Mouse (Mus musculus) retina, postnatal 7 days (tissue): ENCODE measurements around the gene Snap25.

Source experiments
- DNase-seq: peaks from one replicate; pipeline ENCODE4 v3.0.0-alpha.2; 2012; ENCODE audit warnings: low read depth, low spot score

The Snap25 gene

DNA sequence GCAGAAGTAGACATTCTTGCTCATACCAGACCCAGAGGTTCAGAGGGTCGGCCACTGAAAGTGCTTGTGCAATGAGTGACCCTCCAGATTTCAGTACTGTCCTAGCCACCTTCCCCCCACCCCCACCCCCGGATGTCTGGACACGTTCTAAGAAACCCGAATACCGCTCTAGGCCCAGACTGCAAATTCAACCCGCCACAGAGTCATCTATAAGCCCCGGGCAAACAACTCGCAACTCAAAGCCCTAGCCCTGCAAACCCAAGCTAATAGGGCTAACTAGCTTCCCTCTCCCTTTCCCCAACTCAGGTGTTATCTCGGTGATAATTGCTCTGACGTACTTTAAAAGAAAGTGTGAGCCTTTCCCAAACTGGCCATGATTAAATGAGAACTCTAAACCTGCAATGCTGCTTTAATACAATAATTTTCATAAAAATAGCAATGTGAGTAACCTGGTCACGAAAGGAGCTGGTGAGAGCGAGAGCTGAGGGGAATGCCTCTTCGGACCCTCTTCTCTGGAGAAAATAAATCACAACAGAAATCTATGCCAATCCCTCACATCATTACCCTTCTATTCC is 725 bp upstream of the Snap25 start:
- no peak for DNase-seq

- DNase-seq = peak; percentile 31
Measured at GRCm38 (mm10) chr2:136714008-136714411, 757 bp downstream of the Snap25 start.

DNA sequence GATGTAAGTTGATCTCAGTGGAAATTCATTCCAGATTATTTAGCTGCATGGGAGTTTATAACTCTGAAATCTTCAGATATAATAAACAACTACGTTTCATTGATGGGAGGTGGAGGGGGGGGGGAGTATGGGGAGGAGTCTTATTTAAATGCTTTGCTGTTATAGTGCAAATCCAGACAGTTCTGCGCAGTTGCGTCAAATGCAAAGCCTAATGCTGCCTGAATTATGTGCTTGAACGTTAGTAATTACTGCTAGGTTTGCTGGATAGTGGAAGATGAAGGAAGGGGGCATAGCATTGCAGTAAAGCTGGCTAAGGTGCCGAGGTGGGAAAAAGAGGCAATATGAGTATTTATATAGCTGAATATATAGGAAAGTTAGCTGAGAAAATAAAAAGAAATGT is 2.3 kb downstream of the Snap25 start:
- no peak for DNase-seq

- DNase-seq = no peak
Measured at GRCm38 (mm10) chr2:136716400-136716799, 3.1 kb downstream of the Snap25 start.

DNA sequence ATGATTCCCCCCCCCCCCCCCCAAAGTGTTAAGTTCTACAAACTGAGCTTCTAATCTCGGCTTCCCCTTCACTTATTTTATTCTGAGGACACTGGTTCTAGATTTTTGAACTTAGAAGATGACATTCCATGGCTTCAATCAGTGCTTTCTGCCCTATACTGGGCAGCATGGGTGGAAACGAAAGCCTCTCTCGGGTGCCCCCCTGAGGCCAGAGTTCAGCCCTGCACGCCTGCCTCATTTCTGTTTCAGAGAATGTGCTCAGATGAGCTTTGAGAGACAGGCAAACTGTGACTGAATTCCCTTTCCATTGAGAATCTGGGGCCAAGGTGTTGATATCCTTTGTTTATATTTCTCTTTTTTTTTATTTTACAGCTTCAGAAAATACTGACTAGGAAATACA is 7.0 kb downstream of the Snap25 start:
- DNase-seq = peak; percentile 16

- no peak for DNase-seq
Measured at GRCm38 (mm10) chr2:136738260-136738659, 25.0 kb downstream of the Snap25 start.

- DNase-seq = no peak
Measured at GRCm38 (mm10) chr2:136742230-136742629, 29.0 kb downstream of the Snap25 start.

DNA sequence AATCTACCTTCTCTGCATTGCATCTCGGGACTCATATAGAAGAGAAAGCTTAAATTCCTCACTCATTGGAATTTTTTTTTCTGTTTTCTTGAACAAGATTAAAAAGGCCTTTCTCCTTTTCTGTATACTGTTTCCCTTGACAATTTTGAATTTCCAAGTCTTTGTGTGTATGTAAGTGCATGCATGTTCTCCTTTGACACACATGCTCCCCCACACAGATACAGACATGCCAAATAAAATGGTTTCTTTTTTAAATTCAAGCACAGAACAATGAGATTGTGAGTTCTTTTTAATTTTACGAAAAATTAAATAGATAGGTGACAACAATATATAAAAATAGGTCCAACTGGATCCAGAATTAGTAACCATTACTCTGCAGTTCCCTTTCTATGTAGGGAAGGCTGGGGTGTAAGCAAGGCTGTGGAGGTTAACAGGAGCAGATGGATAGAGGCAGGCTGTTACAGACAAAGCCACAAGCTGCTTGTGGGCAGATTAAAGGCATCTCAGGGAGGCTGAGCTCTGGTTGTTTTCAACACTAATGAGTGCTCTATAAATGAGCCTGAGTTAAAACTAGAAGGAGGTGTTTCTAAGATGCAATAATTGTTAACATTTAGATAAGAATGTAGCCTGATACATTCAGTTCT is 31.6 kb downstream of the Snap25 start:
- peak; percentile 33 for DNase-seq

- no peak for DNase-seq
Measured at GRCm38 (mm10) chr2:136745327-136745994, 32.2 kb downstream of the Snap25 start.

DNA sequence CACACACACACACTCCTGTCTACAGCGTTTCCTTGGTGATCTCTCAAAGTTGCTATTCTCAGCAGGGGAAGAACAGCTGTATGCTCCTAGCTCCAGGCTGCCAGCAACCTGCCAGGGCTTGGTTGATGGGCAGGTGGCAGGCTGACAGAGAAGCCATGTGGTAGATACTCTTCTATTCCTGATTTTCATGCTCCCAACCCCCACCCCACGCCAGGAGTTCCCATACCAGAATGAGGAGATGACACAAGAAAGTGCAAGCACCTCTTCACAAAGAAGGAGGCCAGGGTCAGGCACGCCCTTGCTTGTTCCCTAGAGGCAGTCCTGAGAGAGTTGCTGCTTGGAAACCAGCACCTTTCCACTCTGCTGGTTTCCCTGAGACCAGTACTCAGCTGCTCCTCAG is 40.4 kb downstream of the Snap25 start:
- no peak for DNase-seq

DNA sequence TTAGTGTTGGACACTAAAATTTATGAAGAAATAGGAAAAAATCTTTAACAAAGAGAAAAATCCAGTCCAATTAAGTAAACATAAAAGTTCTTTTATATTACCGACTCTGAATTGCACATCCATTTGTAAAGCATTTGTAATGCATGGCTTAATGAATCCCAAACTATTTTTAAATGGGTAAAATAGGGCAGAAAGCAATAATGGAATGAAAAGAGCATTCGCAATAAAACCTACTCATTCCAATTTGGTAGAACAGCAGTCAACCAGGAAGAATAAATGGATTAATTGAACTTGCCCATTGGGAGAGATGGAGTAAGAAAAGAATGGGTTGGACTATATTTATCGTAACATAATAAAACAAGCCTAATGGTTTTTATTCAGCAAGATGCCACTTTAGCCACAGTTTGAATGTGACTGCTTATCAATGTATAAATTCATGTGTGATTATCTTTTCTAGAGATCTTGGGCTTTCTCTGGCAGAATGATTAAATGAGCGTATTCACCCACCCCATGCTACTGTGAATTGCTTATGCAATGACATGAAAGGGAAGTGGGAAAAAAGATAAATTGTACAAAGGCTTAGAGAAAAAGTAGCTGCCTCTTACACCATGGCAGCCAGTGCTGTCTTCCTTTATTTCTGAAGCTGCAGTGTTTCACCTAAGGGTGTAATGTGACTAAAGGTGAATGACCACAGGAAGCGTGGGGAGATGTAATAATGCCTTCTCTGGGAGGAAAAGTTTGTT is 45.7 kb downstream of the Snap25 start:
- no peak for DNase-seq

DNA sequence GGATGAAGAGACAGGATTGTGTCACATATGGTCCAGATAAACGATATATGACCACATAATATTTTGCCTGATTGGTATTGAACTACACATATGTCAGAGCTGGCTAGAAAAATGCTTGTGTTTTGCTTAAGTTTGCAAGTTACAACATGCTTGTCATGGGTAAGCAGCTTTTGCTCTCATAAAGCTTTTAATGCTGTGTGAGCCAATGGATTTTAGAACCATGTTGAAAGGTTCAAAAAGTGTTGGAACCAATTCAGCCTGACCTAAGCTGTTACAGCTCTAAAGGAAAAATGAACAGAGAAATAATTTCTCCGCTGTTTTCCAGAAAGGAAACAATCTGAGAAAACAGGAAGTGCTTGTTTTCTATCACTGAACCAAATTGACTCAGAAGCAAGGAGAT is 64.9 kb downstream of the Snap25 start:
- no peak for DNase-seq

GRCm38 (mm10) chr2:136778674-136779073 is 65.4 kb downstream of the Snap25 start:
- no peak for DNase-seq

GRCm38 (mm10) chr2:136780268-136780667 is 67.0 kb downstream of the Snap25 start:
- DNase-seq = no peak

DNA sequence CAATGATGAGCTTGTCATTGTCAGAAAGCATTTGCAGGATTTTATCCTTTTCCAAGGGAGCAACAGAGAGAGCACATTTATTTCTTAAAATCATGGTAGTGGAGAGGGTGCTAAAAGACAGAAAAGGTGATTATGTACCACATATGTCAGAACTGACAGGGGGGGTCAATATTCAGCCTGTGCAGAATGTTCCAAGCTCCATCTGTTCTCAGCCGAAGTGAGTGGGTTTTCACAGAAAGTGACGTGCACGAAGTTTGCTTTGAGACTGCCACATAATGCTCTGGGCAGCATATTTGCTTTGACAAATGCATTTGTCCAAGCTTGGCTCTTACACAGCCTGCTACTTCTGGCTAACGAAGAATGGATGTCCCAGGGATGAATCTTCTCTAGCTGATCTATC is 71.1 kb downstream of the Snap25 start:
- no peak for DNase-seq

DNA sequence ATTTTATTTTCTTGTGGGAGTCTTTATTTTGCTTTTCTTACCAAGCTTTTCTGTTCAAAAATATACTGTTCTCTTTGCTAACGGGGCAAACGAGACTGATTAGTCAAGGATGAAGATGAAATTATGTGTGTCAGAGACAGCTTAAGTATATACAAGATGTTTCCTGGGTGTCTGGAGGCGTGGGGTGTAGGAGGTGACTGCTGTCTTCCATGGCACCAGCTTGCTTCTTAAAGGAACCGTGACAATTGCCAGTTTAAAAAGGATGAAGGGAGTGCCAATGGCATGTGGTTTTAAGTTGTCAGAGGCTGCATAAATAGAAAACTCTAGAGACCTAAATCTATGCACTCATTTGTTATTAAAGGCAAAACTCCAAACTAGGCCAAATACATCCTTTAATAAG is 75.1 kb downstream of the Snap25 start:
- no peak for DNase-seq

DNA sequence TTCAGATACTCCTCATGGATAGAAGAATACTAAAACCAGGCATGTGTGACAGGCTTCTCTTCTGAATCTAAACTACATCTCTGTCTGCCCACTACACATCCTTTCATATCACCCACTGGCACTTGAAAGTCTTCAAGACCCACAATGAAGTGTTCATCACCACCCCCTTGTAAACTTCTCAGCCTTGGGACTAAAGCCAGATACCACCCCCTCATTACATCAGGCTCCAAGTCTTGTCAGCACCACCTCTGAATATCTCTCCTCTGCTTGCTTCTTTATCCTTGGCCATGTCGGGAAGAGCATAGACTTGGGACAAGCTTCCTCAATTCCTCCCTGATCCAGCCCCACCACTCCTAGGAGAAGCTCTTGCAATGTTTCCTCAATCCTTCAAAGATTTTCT is 83.3 kb downstream of the Snap25 start:
- no peak for DNase-seq

- no peak for DNase-seq
Measured at GRCm38 (mm10) chr2:136798887-136799430, 85.7 kb downstream of the Snap25 start.

- DNase-seq = no peak
Measured at GRCm38 (mm10) chr2:136801102-136801501, 87.8 kb downstream of the Snap25 start.

- no peak for DNase-seq
Measured at GRCm38 (mm10) chr2:136802076-136802475, 88.8 kb downstream of the Snap25 start.

DNA sequence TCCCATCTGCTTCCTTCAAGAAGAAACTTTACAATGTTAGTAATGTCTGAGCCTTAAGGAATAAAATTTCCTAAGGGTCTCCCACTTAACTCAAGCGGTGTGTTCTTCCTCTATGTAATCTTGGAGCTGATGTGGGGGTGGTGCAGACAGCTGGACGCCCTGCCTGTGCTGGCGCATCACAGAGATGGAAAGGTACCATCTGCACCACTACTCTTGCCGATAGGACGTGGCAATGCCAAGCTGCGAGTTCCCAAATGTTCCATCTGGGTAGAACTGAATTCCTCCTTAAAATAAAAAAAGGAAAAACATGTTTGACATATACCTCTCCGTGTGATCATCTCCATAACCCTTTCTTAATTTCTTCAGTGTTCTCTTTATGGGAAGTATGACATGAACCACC is 89.9 kb downstream of the Snap25 start:
- DNase-seq = no peak
